Mouse (Mus musculus): ENCODE measurements around the gene Slc3a2. TPM values are rescaled to one million over a fixed set of nuclear protein-coding genes. Genes with fewer than 3 reads are reported as not detected.

The Slc3a2 gene
- total and polyA plus RNA-seq, 3 experiments: 192 to 548 (median 202) TPM

- peak; percentile 53 for DNase-seq
These were observed 60.8 kb downstream of the Slc3a2 start for GRCm38 (mm10) chr19:8662337-8662736.

DNA sequence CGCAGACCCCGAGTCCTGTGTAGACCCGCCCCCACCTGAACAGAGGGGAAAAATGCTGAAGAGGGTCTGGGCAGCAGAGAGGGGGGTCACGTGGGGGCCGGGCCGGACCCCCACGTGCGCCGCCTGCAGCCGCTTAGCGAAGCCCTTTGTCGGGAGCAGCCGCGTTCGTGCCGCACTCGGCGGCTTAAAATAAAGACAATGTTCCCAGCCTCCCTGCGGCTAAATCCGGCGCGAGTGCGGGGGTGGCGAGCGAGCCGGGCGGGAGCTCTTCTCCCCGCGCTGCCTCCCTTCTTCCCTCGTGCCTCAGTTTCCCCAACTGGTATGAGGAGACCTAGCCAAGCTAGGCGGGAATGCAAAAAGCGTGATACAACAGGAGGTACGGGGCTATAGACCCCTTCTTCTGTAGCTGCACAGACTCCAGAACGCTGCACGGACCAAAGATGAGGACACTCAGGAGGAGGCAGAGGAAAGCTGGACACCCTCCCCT lies 61.3 kb downstream of the Slc3a2 start:
- peak; percentile 21 for DNase-seq

Small RNAs within 50 kb of the gene (microRNA-seq; reads per million reads assigned to microRNA genes)
- gene Mir6992: 0 reads per million in 2 experiments

Other genes with a start within 250 kb of the Slc3a2 start
Only the 30 nearest of the 32 such genes appear.
- gene Slc22a8, start 132.1 kb downstream of the Slc3a2 start, total RNA-seq (2021): under 1 TPM; 0.17 to 0.31 TPM
- gene Slc22a8, start 132.1 kb downstream of the Slc3a2 start, polyA plus RNA-seq (2012; rRNA removed): 0.27 and 0.34 TPM in 2 replicates
- gene Slc22a6, start 105.3 kb downstream of the Slc3a2 start, total RNA-seq (2021): not detected
- gene Slc22a6, start 105.3 kb downstream of the Slc3a2 start, polyA plus RNA-seq (2012; rRNA removed): 0.06 TPM in 1 of 2 replicates, not detected in the other
- gene Chrm1, start 59.6 kb downstream of the Slc3a2 start, total RNA-seq (2021): 1 to 10 TPM in 1 of 2 experiments, under 1 TPM in 1; 0.86 to 1.9 TPM
- 1.1 and 1.5 TPM in 2 replicates for gene Chrm1, start 59.6 kb downstream of the Slc3a2 start, polyA plus RNA-seq (2012; rRNA removed)
- gene Wdr74, start 12.5 kb upstream of the Slc3a2 start, total RNA-seq (2021): 10 to 100 TPM; 54.3 to 77.1 TPM
- 23.4 and 24.0 TPM in 2 replicates for gene Wdr74, start 12.5 kb upstream of the Slc3a2 start, polyA plus RNA-seq (2012; rRNA removed)
- gene 1700092M07Rik, start 17.3 kb upstream of the Slc3a2 start, total RNA-seq (2021): under 1 TPM; 0.79 to 0.84 TPM
- gene 1700092M07Rik, start 17.3 kb upstream of the Slc3a2 start, polyA plus RNA-seq (2012; rRNA removed): not detected in 2 replicates
- 10 to 100 TPM; 80.4 to 95.4 TPM for gene Stx5a, start 18.0 kb upstream of the Slc3a2 start, total RNA-seq (2021)
- gene Stx5a, start 18.0 kb upstream of the Slc3a2 start, polyA plus RNA-seq (2012; rRNA removed): 67.1 and 73.5 TPM in 2 replicates
- 100 to 1,000 TPM; 102 to 165 TPM for gene Nxf1, start 33.7 kb upstream of the Slc3a2 start, total RNA-seq (2021)
- 43.4 and 48.0 TPM in 2 replicates for gene Nxf1, start 33.7 kb upstream of the Slc3a2 start, polyA plus RNA-seq (2012; rRNA removed)
- gene Tmem223, start 47.6 kb upstream of the Slc3a2 start, total RNA-seq (2021): 100 to 1,000 TPM; 114 to 134 TPM
- gene Tmem223, start 47.6 kb upstream of the Slc3a2 start, polyA plus RNA-seq (2012; rRNA removed): 352 and 381 TPM in 2 replicates
- gene Tmem179b, start 51.1 kb upstream of the Slc3a2 start, total RNA-seq (2021): 10 to 100 TPM; 60.9 to 62.7 TPM
- gene Tmem179b, start 51.1 kb upstream of the Slc3a2 start, polyA plus RNA-seq (2012; rRNA removed): 163 and 218 TPM in 2 replicates
- gene Taf6l, start 63.0 kb upstream of the Slc3a2 start, total RNA-seq (2021): 10 to 100 TPM; 11.9 to 17.2 TPM
- 22.4 and 25.1 TPM in 2 replicates for gene Taf6l, start 63.0 kb upstream of the Slc3a2 start, polyA plus RNA-seq (2012; rRNA removed)
- gene Polr2g, start 75.2 kb upstream of the Slc3a2 start, total RNA-seq (2021): 100 to 1,000 TPM in 1 of 2 experiments, 10 to 100 TPM in 1; 71.9 to 103 TPM
- 24.0 and 25.9 TPM in 2 replicates for gene Polr2g, start 75.2 kb upstream of the Slc3a2 start, polyA plus RNA-seq (2012; rRNA removed)
- gene Zbtb3, start 79.2 kb upstream of the Slc3a2 start, total RNA-seq (2021): 1 to 10 TPM; 2.1 to 3.4 TPM
- 1.9 and 2.4 TPM in 2 replicates for gene Zbtb3, start 79.2 kb upstream of the Slc3a2 start, polyA plus RNA-seq (2012; rRNA removed)
- 10 to 100 TPM; 28.8 to 39.3 TPM for gene Ttc9c, start 96.0 kb upstream of the Slc3a2 start, total RNA-seq (2021)
- gene Ttc9c, start 96.0 kb upstream of the Slc3a2 start, polyA plus RNA-seq (2012; rRNA removed): 5.4 and 7.0 TPM in 2 replicates
- gene Hnrnpul2, start 96.6 kb upstream of the Slc3a2 start, total RNA-seq (2021): 10 to 100 TPM; 56.3 to 57.4 TPM
- 8.4 and 10.0 TPM in 2 replicates for gene Hnrnpul2, start 96.6 kb upstream of the Slc3a2 start, polyA plus RNA-seq (2012; rRNA removed)
- gene AC129217.1, start 106.4 kb upstream of the Slc3a2 start, total RNA-seq (2021): 10 to 100 TPM in 1 of 2 experiments, not detected in 1; 11.6 TPM
- gene AC129217.1, start 106.4 kb upstream of the Slc3a2 start, polyA plus RNA-seq (2012; rRNA removed): not detected in 2 replicates
- gene Bscl2, start 114.1 kb upstream of the Slc3a2 start, total RNA-seq (2021): 100 to 1,000 TPM; 178 to 191 TPM
- gene Bscl2, start 114.1 kb upstream of the Slc3a2 start, polyA plus RNA-seq (2012; rRNA removed): 373 and 386 TPM in 2 replicates
- 1 to 10 TPM; 5.7 to 7.0 TPM for gene Gng3, start 115.8 kb upstream of the Slc3a2 start, total RNA-seq (2021)
- 6.8 and 7.3 TPM in 2 replicates for gene Gng3, start 115.8 kb upstream of the Slc3a2 start, polyA plus RNA-seq (2012; rRNA removed)
- 1 to 10 TPM; 2.2 to 6.2 TPM for gene Lrrn4cl, start 127.4 kb upstream of the Slc3a2 start, total RNA-seq (2021)
- 1.2 and 1.3 TPM in 2 replicates for gene Lrrn4cl, start 127.4 kb upstream of the Slc3a2 start, polyA plus RNA-seq (2012; rRNA removed)
- 100 to 1,000 TPM; 197 to 224 TPM for gene Ubxn1, start 148.1 kb upstream of the Slc3a2 start, total RNA-seq (2021)
- 140 and 142 TPM in 2 replicates for gene Ubxn1, start 148.1 kb upstream of the Slc3a2 start, polyA plus RNA-seq (2012; rRNA removed)
- 10 to 100 TPM; 48.7 to 76.9 TPM for gene Uqcc3, start 157.6 kb upstream of the Slc3a2 start, total RNA-seq (2021)
- gene Uqcc3, start 157.6 kb upstream of the Slc3a2 start, polyA plus RNA-seq (2012; rRNA removed): 16.0 and 18.1 TPM in 2 replicates
- 10 to 100 TPM in 1 of 2 experiments, 1 to 10 TPM in 1; 5.8 to 13.3 TPM for gene Lbhd1, start 160.4 kb upstream of the Slc3a2 start, total RNA-seq (2021)
- 0.28 and 1.1 TPM in 2 replicates for gene Lbhd1, start 160.4 kb upstream of the Slc3a2 start, polyA plus RNA-seq (2012; rRNA removed)
- not detected for gene Gm49403, start 160.6 kb upstream of the Slc3a2 start, total RNA-seq (2021)
- gene Gm49403, start 160.6 kb upstream of the Slc3a2 start, polyA plus RNA-seq (2012; rRNA removed): not detected in 2 replicates
- gene 1810009A15Rik, start 165.5 kb upstream of the Slc3a2 start, total RNA-seq (2021): 10 to 100 TPM; 46.8 to 53.6 TPM
- gene 1810009A15Rik, start 165.5 kb upstream of the Slc3a2 start, polyA plus RNA-seq (2012; rRNA removed): 4.3 and 5.6 TPM in 2 replicates
- gene Gm49416, start 165.6 kb upstream of the Slc3a2 start, total RNA-seq (2021): 1 to 10 TPM; 3.2 to 4.5 TPM
- not detected in 2 replicates for gene Gm49416, start 165.6 kb upstream of the Slc3a2 start, polyA plus RNA-seq (2012; rRNA removed)
- 10 to 100 TPM; 21.5 to 23.7 TPM for gene Ints5, start 169.6 kb upstream of the Slc3a2 start, total RNA-seq (2021)
- gene Ints5, start 169.6 kb upstream of the Slc3a2 start, polyA plus RNA-seq (2012; rRNA removed): 23.5 and 29.6 TPM in 2 replicates
- gene Ganab, start 174.7 kb upstream of the Slc3a2 start, total RNA-seq (2021): 100 to 1,000 TPM; 172 to 199 TPM
- gene Ganab, start 174.7 kb upstream of the Slc3a2 start, polyA plus RNA-seq (2012; rRNA removed): 77.2 and 98.7 TPM in 2 replicates
- 10 to 100 TPM; 57.0 to 70.5 TPM for gene B3gat3, start 197.0 kb upstream of the Slc3a2 start, total RNA-seq (2021)
- 147 and 159 TPM in 2 replicates for gene B3gat3, start 197.0 kb upstream of the Slc3a2 start, polyA plus RNA-seq (2012; rRNA removed)
- 10 to 100 TPM; 37.0 to 46.9 TPM for gene Rom1, start 206.0 kb upstream of the Slc3a2 start, total RNA-seq (2021)
- gene Rom1, start 206.0 kb upstream of the Slc3a2 start, polyA plus RNA-seq (2012; rRNA removed): 105 and 116 TPM in 2 replicates
- 10 to 100 TPM; 39.7 to 51.0 TPM for gene Eml3, start 206.2 kb upstream of the Slc3a2 start, total RNA-seq (2021)
- 70.6 and 80.7 TPM in 2 replicates for gene Eml3, start 206.2 kb upstream of the Slc3a2 start, polyA plus RNA-seq (2012; rRNA removed)
- gene Mta2, start 218.5 kb upstream of the Slc3a2 start, total RNA-seq (2021): 10 to 100 TPM; 81.8 to 86.1 TPM
- 15.9 and 20.6 TPM in 2 replicates for gene Mta2, start 218.5 kb upstream of the Slc3a2 start, polyA plus RNA-seq (2012; rRNA removed)

Data from adrenal gland, adult 2 months (tissue).